Mouse (Mus musculus): ENCODE measurements at regions not wholly inside any gene's neighbourhood (a gene's known extent, or its start where the extent isn't known, plus 50 kb on each side); places are given as distances from the start of the nearest gene placed in this dataset.

GRCm38 (mm10) chr3:156299984-156300770 lies 261.4 kb upstream of the Negr1 start:
- Histone ChIP-seq H3K27me3 (replicated peaks) (no peaks in the 10 kb centered on the region), H3K4me2 (no peak overlapping the region), H3K4me1 (no peaks in the 10 kb centered on the region), H3K27ac (no peak overlapping the region), H3K9me3 (no peaks in the 10 kb centered on the region), H3K9ac (no peak overlapping the region), H3K36me3 (no peaks in the 10 kb centered on the region), H3K4me3 (replicated peaks) (no peak overlapping the region)
- no peak for ATAC-seq (ENCODE audit: insufficient read depth, low FRiP score, low read depth)
- 67% methylated on average over 3 of the region's 3 CpGs for WGBS

GRCm38 (mm10) chr3:156301302-156301701 lies 260.3 kb upstream of the Negr1 start:
- H3K9ac ChIP-seq: no peak overlapping the region
- no peaks in the 10 kb centered on the region for H3K36me3 ChIP-seq
- H3K4me2 ChIP-seq: no peak overlapping the region
- no peaks in the 10 kb centered on the region for H3K27me3 ChIP-seq (replicated peaks)
- no peaks in the 10 kb centered on the region for H3K4me1 ChIP-seq
- WGBS: 76% methylated on average over 1 of the region's 1 CpGs
- no peaks in the 10 kb centered on the region for H3K9me3 ChIP-seq
- no peak overlapping the region for H3K4me3 ChIP-seq (replicated peaks)
- no peak overlapping the region for H3K27ac ChIP-seq
- ATAC-seq (ENCODE audit: insufficient read depth, low FRiP score, low read depth): no peak

GRCm38 (mm10) chr3:156301745-156302144 lies 259.8 kb upstream of the Negr1 start:
- WGBS: 75% methylated on average over 3 of the region's 3 CpGs
- no peak overlapping the region for H3K4me2 ChIP-seq

GRCm38 (mm10) chr3:156304174-156304573 lies 257.4 kb upstream of the Negr1 start:
- Histone ChIP-seq H3K9ac (no peak overlapping the region), H3K4me2 (no peak overlapping the region), H3K27ac (no peak overlapping the region), H3K9me3 (no peaks in the 10 kb centered on the region), H3K4me3 (replicated peaks) (no peak overlapping the region), H3K4me1 (no peaks in the 10 kb centered on the region), H3K36me3 (no peaks in the 10 kb centered on the region), H3K27me3 (replicated peaks) (no peaks in the 10 kb centered on the region)
- WGBS: 62% methylated on average over 4 of the region's 4 CpGs
- ATAC-seq (ENCODE audit: insufficient read depth, low FRiP score, low read depth): no peak

More at GRCm38 (mm10) chr3:156301745-156302144, 259.8 kb upstream of the Negr1 start:
- ATAC-seq (ENCODE audit: insufficient read depth, low FRiP score, low read depth): no peak
- no peaks in the 10 kb centered on the region for H3K36me3 ChIP-seq
- H3K4me1 ChIP-seq: no peaks in the 10 kb centered on the region
- H3K27me3 ChIP-seq (replicated peaks): no peaks in the 10 kb centered on the region
- no peaks in the 10 kb centered on the region for H3K9me3 ChIP-seq
- no peak overlapping the region for H3K27ac ChIP-seq
- H3K4me3 ChIP-seq (replicated peaks): no peak overlapping the region
- no peak overlapping the region for H3K9ac ChIP-seq

- H3K27me3 ChIP-seq (replicated peaks): no peaks in the 10 kb centered on the region
- no peaks in the 10 kb centered on the region for H3K36me3 ChIP-seq
- no peaks in the 10 kb centered on the region for H3K4me1 ChIP-seq
- H3K4me3 ChIP-seq (replicated peaks): no peak overlapping the region
- H3K9ac ChIP-seq: no peak overlapping the region
- no peak overlapping the region for H3K4me2 ChIP-seq
- ATAC-seq (ENCODE audit: insufficient read depth, low FRiP score, low read depth): no peak
- H3K27ac ChIP-seq: no peak overlapping the region
- no peaks in the 10 kb centered on the region for H3K9me3 ChIP-seq
Observed at GRCm38 (mm10) chr3:156305064-156305463, 256.5 kb upstream of the Negr1 start.

GRCm38 (mm10) chr3:156335033-156335793 lies 226.4 kb upstream of the Negr1 start:
- no peak overlapping the region for H3K4me3 ChIP-seq (replicated peaks)
- peak; percentile 39; the same call in 1 of the 2 replicates for ATAC-seq (ENCODE audit: insufficient read depth, low FRiP score, low read depth)
- no peak overlapping the region for H3K4me2 ChIP-seq
- no peaks in the 10 kb centered on the region for H3K36me3 ChIP-seq
- no peaks in the 10 kb centered on the region for H3K9me3 ChIP-seq
- no peaks in the 10 kb centered on the region for H3K4me1 ChIP-seq
- H3K9ac ChIP-seq: no peak overlapping the region
- H3K27ac ChIP-seq: no peak overlapping the region
- H3K27me3 ChIP-seq (replicated peaks): no peaks in the 10 kb centered on the region
- 69% methylated on average over 6 of the region's 6 CpGs for WGBS

GRCm38 (mm10) chr3:156341484-156341883 lies 220.1 kb upstream of the Negr1 start:
- 90% methylated on average over 1 of the region's 1 CpGs for WGBS
- no peaks in the 10 kb centered on the region for H3K36me3 ChIP-seq
- H3K27ac ChIP-seq: no peak overlapping the region
- no peak overlapping the region for H3K4me2 ChIP-seq
- no peaks in the 10 kb centered on the region for H3K27me3 ChIP-seq (replicated peaks)
- no peak overlapping the region for H3K4me3 ChIP-seq (replicated peaks)
- no peaks in the 10 kb centered on the region for H3K4me1 ChIP-seq
- no peaks in the 10 kb centered on the region for H3K9me3 ChIP-seq
- H3K9ac ChIP-seq: no peak overlapping the region
- no peak for ATAC-seq (ENCODE audit: insufficient read depth, low FRiP score, low read depth)

- no peaks in the 10 kb centered on the region for H3K36me3 ChIP-seq
- H3K4me1 ChIP-seq: no peaks in the 10 kb centered on the region
- ATAC-seq (ENCODE audit: insufficient read depth, low FRiP score, low read depth): no peak
- 65% methylated on average over 4 of the region's 4 CpGs for WGBS
- no peak overlapping the region for H3K4me2 ChIP-seq
- H3K9ac ChIP-seq: no peak overlapping the region
- H3K9me3 ChIP-seq: no peaks in the 10 kb centered on the region
- no peak overlapping the region for H3K4me3 ChIP-seq (replicated peaks)
- H3K27ac ChIP-seq: no peak overlapping the region
- H3K27me3 ChIP-seq (replicated peaks): no peaks in the 10 kb centered on the region
Observed at GRCm38 (mm10) chr3:156351727-156352126, 209.9 kb upstream of the Negr1 start.

GRCm38 (mm10) chr3:156353430-156353829 lies 208.2 kb upstream of the Negr1 start:
- Histone ChIP-seq H3K9me3 (no peaks in the 10 kb centered on the region), H3K4me3 (replicated peaks) (no peak overlapping the region), H3K4me1 (no peaks in the 10 kb centered on the region), H3K9ac (no peak overlapping the region), H3K36me3 (no peaks in the 10 kb centered on the region), H3K4me2 (no peak overlapping the region), H3K27me3 (replicated peaks) (no peaks in the 10 kb centered on the region), H3K27ac (no peak overlapping the region)
- no peak for ATAC-seq (ENCODE audit: insufficient read depth, low FRiP score, low read depth)
- WGBS: 64% methylated on average over 3 of the region's 3 CpGs

GRCm38 (mm10) chr3:156353841-156354473 lies 207.6 kb upstream of the Negr1 start:
- Histone ChIP-seq H3K4me2 (no peak overlapping the region), H3K9me3 (no peaks in the 10 kb centered on the region), H3K27ac (no peak overlapping the region), H3K9ac (no peak overlapping the region), H3K36me3 (no peaks in the 10 kb centered on the region), H3K27me3 (replicated peaks) (no peaks in the 10 kb centered on the region), H3K4me3 (replicated peaks) (no peak overlapping the region), H3K4me1 (no peaks in the 10 kb centered on the region)
- 76% methylated on average over 9 of the region's 9 CpGs for WGBS
- ATAC-seq (ENCODE audit: insufficient read depth, low FRiP score, low read depth): no peak

- Histone ChIP-seq H3K27ac (no peak overlapping the region), H3K36me3 (no peaks in the 10 kb centered on the region), H3K9me3 (no peaks in the 10 kb centered on the region), H3K4me2 (no peak overlapping the region), H3K9ac (no peak overlapping the region), H3K4me1 (no peaks in the 10 kb centered on the region), H3K4me3 (replicated peaks) (no peak overlapping the region), H3K27me3 (replicated peaks) (no peaks in the 10 kb centered on the region)
- 67% methylated on average over 3 of the region's 3 CpGs for WGBS
- ATAC-seq (ENCODE audit: insufficient read depth, low FRiP score, low read depth): no peak
Observed at GRCm38 (mm10) chr3:156368669-156369343, 192.8 kb upstream of the Negr1 start.

- Histone ChIP-seq H3K4me3 (replicated peaks) (no peak overlapping the region), H3K27me3 (replicated peaks) (no peaks in the 10 kb centered on the region), H3K4me1 (no peaks in the 10 kb centered on the region), H3K9me3 (no peaks in the 10 kb centered on the region), H3K9ac (no peak overlapping the region), H3K4me2 (no peak overlapping the region), H3K36me3 (no peaks in the 10 kb centered on the region), H3K27ac (no peak overlapping the region)
- no peak for ATAC-seq (ENCODE audit: insufficient read depth, low FRiP score, low read depth)
Observed at GRCm38 (mm10) chr3:156376717-156377116, 184.9 kb upstream of the Negr1 start.
